Mouse (Mus musculus): ENCODE data around the gene Dst. TPM values are rescaled to one million over a fixed set of nuclear protein-coding genes. Genes with fewer than 3 reads are reported as not detected.

The Dst gene
- total RNA-seq (2023; ENCODE audit: inconsistent age): 1.8 to 3.1 TPM (median 2.1 TPM) in 4 replicates

DNA sequence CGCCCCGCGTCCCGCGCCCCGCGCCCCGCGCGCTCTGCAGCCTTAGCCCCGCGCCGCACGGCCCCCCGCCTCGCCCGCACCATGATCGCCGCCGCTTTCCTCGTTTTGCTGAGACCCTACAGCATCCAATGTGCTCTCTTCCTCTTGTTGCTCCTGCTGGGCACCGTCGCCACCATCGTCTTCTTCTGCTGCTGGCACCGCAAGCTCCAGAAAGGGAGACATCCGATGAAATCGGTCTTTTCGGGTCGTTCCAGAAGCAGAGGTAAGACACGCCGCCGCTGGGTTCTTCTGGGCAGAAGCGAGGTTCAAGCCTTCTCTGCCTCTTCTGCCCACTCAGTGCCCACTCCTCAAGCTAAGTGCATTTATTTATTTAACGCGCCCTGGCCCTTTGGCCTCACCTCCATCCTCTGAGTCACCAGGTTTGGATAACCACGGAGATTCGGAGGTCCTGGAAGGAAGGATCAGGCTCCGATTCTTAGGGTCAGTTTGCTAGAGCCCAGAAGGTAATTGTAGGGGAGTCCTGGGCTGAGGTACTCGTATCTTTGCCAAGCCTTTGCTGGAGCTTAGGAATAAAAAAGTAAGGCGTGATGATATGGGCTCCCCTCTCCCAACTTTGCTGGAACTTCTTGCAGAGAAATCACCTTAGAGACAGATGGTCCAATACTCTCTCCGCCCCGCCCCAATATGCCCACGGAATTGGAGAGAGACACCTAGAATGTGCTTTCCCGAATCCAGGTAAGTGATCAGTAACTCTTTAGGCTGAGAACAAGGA is at the start of gene Dst:
Dst (plus strand) TSS at position 35 of the 772 bp plus-strand sequence.

DNA sequence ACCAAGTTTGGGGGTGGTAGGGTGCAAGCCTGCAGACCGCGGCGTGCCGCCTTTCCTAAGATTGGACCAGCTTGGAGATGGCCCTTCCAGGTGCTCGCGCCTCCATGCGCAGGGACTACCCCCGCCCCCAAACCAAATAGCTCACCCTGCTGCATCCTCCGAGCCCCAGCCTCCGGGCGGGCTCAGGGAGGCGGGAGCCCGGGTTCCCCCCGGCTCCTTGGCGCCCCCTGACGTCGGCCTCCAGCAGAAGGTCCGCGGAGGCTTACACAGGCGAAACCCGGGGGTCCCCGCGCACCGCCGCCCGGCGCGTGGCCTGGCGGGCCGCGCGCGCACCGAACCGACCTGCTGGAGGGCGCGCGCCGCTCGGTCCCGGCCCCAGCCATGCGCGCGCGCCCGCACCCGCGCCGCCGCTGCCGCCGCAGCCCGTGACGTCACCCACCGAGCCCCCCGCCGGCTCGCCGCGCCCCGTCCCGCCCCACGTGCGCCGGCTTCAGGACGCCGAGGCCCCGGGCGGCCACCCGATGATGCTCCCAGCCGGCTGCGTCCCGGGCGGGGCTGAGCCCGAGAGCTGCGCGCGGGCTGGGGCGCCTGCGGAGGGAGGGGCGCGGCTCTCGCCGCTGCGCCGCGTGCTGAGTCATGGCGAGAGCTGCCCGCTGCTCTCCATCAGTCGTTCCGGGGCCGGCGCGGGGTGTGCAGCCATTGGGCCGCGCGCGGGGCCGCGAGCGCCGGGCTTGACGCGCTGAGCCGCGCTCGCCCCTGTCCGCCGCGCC is 419 bp upstream of the Dst start, which contains the start of gene Bend6:
Bend6 (minus strand) TSS at position 396 of the 770 bp plus-strand sequence.

Other genes with a start within 250 kb of the Dst start
- gene Prim2, start 238.4 kb upstream of the Dst start, total RNA-seq (2023; ENCODE audit: inconsistent age): 13.8 to 16.2 TPM (median 14.9 TPM) in 4 replicates
- 3.3 to 8.0 TPM (median 4.2 TPM) in 4 replicates for gene Rab23, start 188.3 kb upstream of the Dst start, total RNA-seq (2023; ENCODE audit: inconsistent age)
- 1.8 to 3.0 TPM (median 2.3 TPM) in 4 replicates for gene Bag2, start 150.4 kb upstream of the Dst start, total RNA-seq (2023; ENCODE audit: inconsistent age)
- gene Zfp451, start 93.6 kb upstream of the Dst start, total RNA-seq (2023; ENCODE audit: inconsistent age): 40.4 to 47.3 TPM (median 42.2 TPM) in 4 replicates
- gene Bend6, start 409 bp upstream of the Dst start, total RNA-seq (2023; ENCODE audit: inconsistent age): 1.4 to 3.8 TPM (median 3.0 TPM) in 4 replicates